Mouse (Mus musculus) B cell, adult 67 days (primary cell): ENCODE results near the gene Tcf25. TPM values are rescaled to one million over a fixed set of nuclear protein-coding genes. Genes with fewer than 3 reads are reported as not detected.

Source experiments
- total RNA-seq, 2 experiments: library from RNA; stranded (reverse); gene quantifications; 4 replicates each; pipeline ENCODE4 v1.2.4; 2023

The Tcf25 gene
- 100 to 1,000 TPM; 282 to 288 TPM for total RNA-seq

GRCm38 (mm10) chr8:123373403-123374238 is at the start of gene Tcf25:
TSS of gene Tcf25 (plus strand) at chr8:123373753.

DNA sequence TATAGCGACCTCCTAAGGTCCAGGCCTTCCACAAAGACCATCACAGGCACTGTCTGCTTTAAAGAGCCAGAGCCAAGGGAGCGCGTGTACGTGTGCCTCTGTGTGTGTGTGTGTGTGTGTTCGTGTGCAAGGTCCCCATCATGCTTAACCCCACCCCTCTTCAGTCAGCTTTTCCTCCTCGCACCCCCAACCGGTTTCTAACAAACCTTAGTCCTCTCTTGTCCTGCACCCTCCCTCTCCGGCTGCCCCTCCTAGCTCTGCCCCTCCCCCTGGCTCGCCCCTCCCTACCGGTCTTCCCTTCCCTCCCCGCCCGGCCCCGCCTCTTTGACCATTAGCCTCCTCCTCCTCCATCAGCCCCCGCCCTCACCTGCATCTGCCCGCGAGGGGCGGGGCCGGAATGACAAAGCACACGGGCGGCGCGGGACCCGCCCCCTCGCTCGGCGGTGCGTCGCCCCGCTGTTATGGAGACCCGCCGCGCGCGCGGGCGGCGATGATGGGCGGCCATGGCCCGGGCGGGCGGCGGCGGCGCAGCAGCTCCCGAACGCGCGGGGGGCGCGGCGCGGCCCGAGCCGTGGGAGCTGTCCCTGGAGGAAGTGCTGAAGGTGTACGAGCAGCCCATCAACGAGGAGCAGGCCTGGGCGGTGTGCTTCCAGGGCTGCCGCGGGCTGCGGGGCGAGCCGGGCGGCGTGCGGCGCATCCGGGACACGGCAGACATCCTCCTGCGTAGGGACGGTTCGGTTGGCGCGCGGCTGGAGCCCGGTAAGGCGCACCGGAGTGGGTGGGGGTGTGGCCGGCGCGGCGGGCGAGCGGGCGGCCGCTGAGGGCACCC is 41.1 kb upstream of the Tcf25 start, which contains the start of gene Spire2:
Gene Spire2, plus strand, starts transcription at position 452 of the 829 bp plus-strand sequence.

DNA sequence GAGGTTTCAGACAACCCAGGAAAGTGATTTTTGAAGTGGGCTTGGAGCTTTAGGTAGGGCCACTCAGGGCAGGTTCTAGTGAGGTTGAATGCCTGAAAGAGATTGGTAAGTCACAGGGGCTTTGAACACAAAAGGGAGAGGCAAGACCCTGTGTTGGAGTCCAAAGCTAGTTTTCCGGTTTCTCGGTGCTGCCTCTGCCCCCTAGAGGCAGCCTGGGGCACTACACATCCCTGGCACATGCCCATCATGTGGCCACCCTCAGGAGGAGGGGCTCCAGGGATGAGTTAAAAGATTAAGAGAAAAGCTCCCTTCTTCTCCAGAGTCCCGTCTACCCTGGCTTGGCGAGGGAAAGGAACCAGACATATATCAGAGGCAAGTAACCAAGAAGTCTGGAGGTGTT is 33.2 kb downstream of the Tcf25 start, which contains the start of gene Mc1r:
Gene Mc1r, plus strand, starts transcription at position 322 of the 400 bp plus-strand sequence.

GRCm38 (mm10) chr8:123411246-123411645 is 37.7 kb downstream of the Tcf25 start, which contains the start of gene Tubb3:
TSS of gene Tubb3 (plus strand) at chr8:123411424.

DNA sequence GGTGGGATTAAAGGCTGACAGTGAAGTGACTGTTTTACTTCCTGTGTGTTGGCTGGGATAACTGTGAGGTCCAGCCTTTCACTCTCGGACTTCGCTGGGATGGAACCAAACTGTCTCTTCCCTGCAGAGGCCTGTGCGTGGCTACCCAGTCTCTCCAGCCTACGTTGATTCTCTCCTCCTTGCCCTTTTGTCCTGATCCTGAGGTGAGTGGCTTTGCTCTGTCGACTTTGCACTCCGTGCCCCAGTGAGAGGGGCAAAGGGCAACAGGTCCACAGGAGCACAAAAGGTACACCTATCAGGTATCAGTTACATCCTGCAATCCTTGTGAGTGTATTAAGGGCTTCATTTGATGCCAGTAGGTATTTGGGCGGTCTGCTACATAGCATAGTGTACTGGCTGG is 49.9 kb downstream of the Tcf25 start, which contains the start of gene Def8:
Gene Def8, plus strand, starts transcription at position 87 of the 400 bp plus-strand sequence.

Other genes with a start within 250 kb of the Tcf25 start
- not detected for gene Sult5a1, start 215.4 kb upstream of the Tcf25 start, total RNA-seq
- gene Dpep1, start 187.5 kb upstream of the Tcf25 start, total RNA-seq, result not detected
- gene Chmp1a, start 161.0 kb upstream of the Tcf25 start, total RNA-seq, result 10 to 100 TPM; 78.8 to 88.5 TPM
- gene Spata33, start 160.9 kb upstream of the Tcf25 start, total RNA-seq, result not detected
- gene Cdk10, start 148.9 kb upstream of the Tcf25 start, total RNA-seq, result 10 to 100 TPM; 63.8 to 86.4 TPM
- gene Spata2l, start 137.5 kb upstream of the Tcf25 start, total RNA-seq, result 10 to 100 TPM in 1 of 2 experiments, 1 to 10 TPM in 1; 7.0 to 10.7 TPM
- gene Zfp276, start 119.6 kb upstream of the Tcf25 start, total RNA-seq, result 10 to 100 TPM; 36.3 to 39.3 TPM
- 10 to 100 TPM; 41.2 TPM for gene Vps9d1, start 119.4 kb upstream of the Tcf25 start, total RNA-seq
- 100 to 1,000 TPM in 1 of 2 experiments, 10 to 100 TPM in 1; 81.2 to 111 TPM for gene Fanca, start 55.2 kb upstream of the Tcf25 start, total RNA-seq
- gene Spire2, start 41.0 kb upstream of the Tcf25 start, total RNA-seq, result under 1 TPM in 1 of 2 experiments, not detected in 1; 0.23 TPM
- under 1 TPM; 0.21 to 0.46 TPM for gene Mc1r, start 33.4 kb downstream of the Tcf25 start, total RNA-seq
- not detected for gene Tubb3, start 37.7 kb downstream of the Tcf25 start, total RNA-seq
- gene Def8, start 49.8 kb downstream of the Tcf25 start, total RNA-seq, result 10 to 100 TPM; 13.5 to 14.4 TPM
- 10 to 100 TPM; 58.2 to 70.4 TPM for gene Afg3l1, start 104.2 kb downstream of the Tcf25 start, total RNA-seq
- not detected for gene Dbndd1, start 141.7 kb downstream of the Tcf25 start, total RNA-seq
- 1 to 10 TPM; 5.5 to 6.2 TPM for gene Gas8, start 145.1 kb downstream of the Tcf25 start, total RNA-seq